Mouse (Mus musculus) hindbrain, embryonic 14.5 days (tissue): ENCODE measurements at regions not wholly inside any gene's neighbourhood (a gene's known extent, or its start where the extent isn't known, plus 50 kb on each side); places are given as distances from the start of the nearest gene placed in this dataset.
A peak's percentile ranks its signal among the peaks of the same experiment; 100 is the strongest.

ENCODE experiments used
- ATAC-seq: fragments of 200-750 bp; cut with Nextera tagmentation; 2 replicates; pipeline ENCODE4 v1.8.0; 2017; ENCODE audit warnings: moderate number of reproducible peaks, mild to moderate bottlenecking, moderate TSS enrichment, moderate library complexity; ENCODE audit not compliant: low FRiP score
- DNase-seq: peaks from one replicate; pipeline ENCODE4 v3.0.0-alpha.2; 2015; ENCODE audit warnings: low spot score
- H3K27ac ChIP-seq: fragments of 300-500 bp; sonication (generic); 2 replicates; pipeline ENCODE4 v1.5.1; 2014; ENCODE audit warnings: mild to moderate bottlenecking, moderate library complexity
- H3K27me3 ChIP-seq: fragments of 300-500 bp; sonication (generic); 2 replicates; pipeline ENCODE4 v1.6.1; 2014; ENCODE audit warnings: mild to moderate bottlenecking, low read length, mixed read lengths; ENCODE audit not compliant: control insufficient read depth, insufficient read depth
- H3K36me3 ChIP-seq: fragments of 300-500 bp; sonication (generic); replicated peaks from 2 replicates; pipeline ENCODE4 v1.6.1; 2014; ENCODE audit not compliant: control insufficient read depth, insufficient read depth
- H3K4me1 ChIP-seq: fragments of 300-500 bp; sonication (generic); replicated peaks from 2 replicates; pipeline ENCODE4 v1.6.1; 2014; ENCODE audit warnings: antibody characterized with exemption, low read length, mixed read lengths; ENCODE audit not compliant: control insufficient read depth, insufficient read depth
- H3K4me2 ChIP-seq: fragments of 300-500 bp; sonication (generic); replicated peaks from 2 replicates; pipeline ENCODE4 v1.6.1; 2014; ENCODE audit warnings: mild to moderate bottlenecking, moderate library complexity
- H3K4me3 ChIP-seq: fragments of 300-500 bp; sonication (generic); replicated peaks from 2 replicates; pipeline ENCODE4 v1.5.1; 2014; ENCODE audit warnings: mild to moderate bottlenecking, low read length
- H3K9ac ChIP-seq: fragments of 300-500 bp; sonication (generic); 2 replicates; pipeline ENCODE4 v1.6.1; 2014
- H3K9me3 ChIP-seq: fragments of 300-500 bp; sonication (generic); 2 replicates; pipeline ENCODE4 v1.6.1; 2016; ENCODE audit warnings: low read length; ENCODE audit not compliant: control insufficient read depth
- WGBS: fragments of 180-500 bp; shearing (Covaris S2); extraction: QIAGEN DNeasy Blood & Tissue Kit; methylation state at CpG from one replicate; pipeline ENCODE4 v1.1.7; 2014; 5-methylcytosine and 5-hydroxymethylcytosine counted together

GRCm38 (mm10) chr19:27581362-27582110 lies 151.9 kb upstream of the Pum3 start:
- no peak overlapping the region for H3K4me3 ChIP-seq
- DNase-seq (peak; percentile 50), ATAC-seq (0 out of 2 replicates have a peak, but pooled peaks have one; percentile 48)
- no peaks in the 10 kb centered on the region for H3K27me3 ChIP-seq
- H3K4me2 ChIP-seq = peak overlapping the region; percentile 13; the same call in 1 of the 2 replicates
- H3K4me1 ChIP-seq = peaks cover 9% of the 10 kb centered on the region
- H3K9me3 ChIP-seq = no peaks in the 10 kb centered on the region
- 0 out of 2 replicates have a peak overlapping the region, but pooled peaks have one; percentile 46 for H3K27ac ChIP-seq
- no peaks in the 10 kb centered on the region for H3K36me3 ChIP-seq
- WGBS = 45% methylated on average over 6 of the region's 6 CpGs
- no peak overlapping the region for H3K9ac ChIP-seq

DNA sequence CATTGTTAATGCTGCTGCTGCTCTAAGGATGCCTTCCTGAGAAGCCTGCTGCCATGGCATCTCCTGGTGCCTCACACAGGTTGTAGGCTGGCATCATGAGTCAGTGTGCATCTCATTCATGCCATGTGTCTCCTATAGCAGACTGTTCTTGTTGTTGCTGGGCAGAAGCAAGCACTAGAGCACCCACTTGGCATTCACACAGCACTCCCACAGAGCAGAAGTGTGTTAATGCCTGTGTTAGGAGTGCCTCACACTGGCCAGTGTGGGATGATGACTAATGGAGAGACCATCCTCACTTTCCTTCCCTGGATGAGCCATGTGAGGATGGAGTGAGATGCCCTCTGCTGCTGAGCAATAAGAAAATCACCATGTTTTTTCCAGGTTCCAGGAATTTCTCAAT lies 146.9 kb upstream of the Pum3 start:
- peaks cover 4% of the 10 kb centered on the region; the same call in 1 of the 2 replicates for H3K4me1 ChIP-seq
- H3K27ac ChIP-seq = no peak overlapping the region
- H3K36me3 ChIP-seq = no peaks in the 10 kb centered on the region
- H3K27me3 ChIP-seq = no peaks in the 10 kb centered on the region
- H3K4me3 ChIP-seq = no peak overlapping the region
- H3K9ac ChIP-seq = no peak overlapping the region
- H3K9me3 ChIP-seq = no peaks in the 10 kb centered on the region
- ATAC-seq = no peak
- H3K4me2 ChIP-seq = no peak overlapping the region
- DNase-seq = no peak

GRCm38 (mm10) chr19:27566929-27567328 lies 137.3 kb upstream of the Pum3 start:
- H3K27ac ChIP-seq = no peak overlapping the region
- DNase-seq (no peak), ATAC-seq (no peak)
- no peaks in the 10 kb centered on the region for H3K9me3 ChIP-seq
- no peak overlapping the region for H3K9ac ChIP-seq
- no peak overlapping the region for H3K4me3 ChIP-seq
- H3K36me3 ChIP-seq = no peaks in the 10 kb centered on the region
- WGBS = 79% methylated on average over 8 of the region's 8 CpGs
- no peak overlapping the region for H3K4me2 ChIP-seq
- no peaks in the 10 kb centered on the region for H3K4me1 ChIP-seq
- no peaks in the 10 kb centered on the region for H3K27me3 ChIP-seq

DNA sequence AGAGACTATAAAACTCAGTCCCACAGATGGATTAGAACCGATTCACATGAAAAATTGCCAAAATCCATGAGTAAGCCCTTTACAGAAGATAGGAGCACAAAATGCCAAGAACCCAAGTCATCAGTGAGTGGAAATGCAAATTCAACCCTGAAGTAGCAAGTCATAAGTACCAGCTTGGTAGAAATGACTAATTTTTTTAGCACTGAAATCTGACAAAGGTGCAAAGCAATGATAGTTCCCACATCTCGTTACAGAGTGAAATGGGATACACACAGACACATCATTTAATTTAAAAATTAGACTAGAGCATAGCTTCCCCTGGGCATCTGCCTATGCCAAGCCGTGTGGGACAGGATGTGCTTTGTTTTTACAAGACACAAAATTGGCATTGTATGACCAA lies 136.4 kb upstream of the Pum3 start:
- Histone ChIP-seq H3K27me3 (no peaks in the 10 kb centered on the region), H3K4me2 (no peak overlapping the region), H3K9me3 (no peaks in the 10 kb centered on the region), H3K4me3 (no peak overlapping the region), H3K9ac (no peak overlapping the region), H3K27ac (no peak overlapping the region), H3K36me3 (no peaks in the 10 kb centered on the region), H3K4me1 (no peaks in the 10 kb centered on the region)
- WGBS = 83% methylated on average over 3 of the region's 3 CpGs
- ATAC-seq = no peak
- DNase-seq = no peak

DNA sequence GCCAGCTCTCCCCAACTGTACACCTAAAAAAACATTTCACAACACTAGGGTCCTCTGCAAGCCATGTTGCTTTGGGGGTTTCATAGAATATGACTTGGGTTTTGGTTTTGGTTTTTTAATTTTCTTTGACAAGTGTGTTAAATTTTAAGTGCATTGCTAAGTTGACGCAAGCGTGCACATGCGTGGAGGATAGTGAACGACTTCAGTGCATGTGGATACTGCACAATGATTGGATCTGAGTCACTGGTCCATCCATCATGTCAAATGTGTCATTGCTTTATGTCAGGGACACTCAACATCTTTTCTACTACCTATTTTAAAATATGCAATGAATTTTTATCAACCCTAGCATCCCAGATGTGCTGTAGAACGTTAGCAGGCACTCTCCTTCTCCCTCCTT lies 134.5 kb upstream of the Pum3 start:
- Histone ChIP-seq H3K9me3 (no peaks in the 10 kb centered on the region), H3K27me3 (no peaks in the 10 kb centered on the region), H3K4me1 (no peaks in the 10 kb centered on the region), H3K36me3 (no peaks in the 10 kb centered on the region), H3K4me3 (no peak overlapping the region), H3K9ac (no peak overlapping the region), H3K27ac (no peak overlapping the region), H3K4me2 (no peak overlapping the region)
- no peak for ATAC-seq
- 69% methylated on average over 5 of the region's 5 CpGs for WGBS
- no peak for DNase-seq

DNA sequence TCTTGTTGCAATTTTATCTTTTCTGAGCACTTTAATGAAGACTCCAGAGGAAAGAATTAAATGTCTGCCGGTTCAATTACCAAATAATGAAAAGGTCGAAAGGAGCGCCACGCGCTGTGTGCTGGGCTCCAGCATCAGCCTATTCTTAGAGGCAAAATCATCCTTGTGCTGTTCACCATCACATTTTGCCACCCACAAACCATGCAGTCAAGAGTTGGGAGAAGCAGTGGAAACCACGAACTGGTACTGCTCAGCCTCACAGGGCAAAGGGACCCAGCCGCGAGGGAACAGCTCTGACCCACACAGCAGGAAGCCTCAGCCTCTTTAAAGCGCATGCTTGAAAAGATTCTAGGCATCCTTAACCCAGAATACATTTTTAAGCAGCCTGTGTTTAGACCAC lies 134.0 kb upstream of the Pum3 start:
- WGBS = 52% methylated on average over 9 of the region's 9 CpGs
- no peaks in the 10 kb centered on the region for H3K9me3 ChIP-seq

GRCm38 (mm10) chr19:27558199-27558598 lies 128.6 kb upstream of the Pum3 start:
- H3K27ac ChIP-seq = no peak overlapping the region
- no peak overlapping the region for H3K9ac ChIP-seq
- H3K9me3 ChIP-seq = no peaks in the 10 kb centered on the region
- no peak overlapping the region for H3K4me2 ChIP-seq
- 79% methylated on average over 3 of the region's 3 CpGs for WGBS
- no peak for ATAC-seq
- DNase-seq = no peak
- no peaks in the 10 kb centered on the region for H3K4me1 ChIP-seq
- H3K4me3 ChIP-seq = no peak overlapping the region
- H3K27me3 ChIP-seq = no peaks in the 10 kb centered on the region
- H3K36me3 ChIP-seq = no peaks in the 10 kb centered on the region

More for the DNA sequence above, 134.0 kb upstream of the Pum3 start:
- Histone ChIP-seq H3K27me3 (no peaks in the 10 kb centered on the region), H3K9ac (no peak overlapping the region), H3K36me3 (no peaks in the 10 kb centered on the region), H3K4me2 (no peak overlapping the region), H3K4me1 (no peaks in the 10 kb centered on the region), H3K27ac (no peak overlapping the region), H3K4me3 (no peak overlapping the region)
- DNase-seq (no peak), ATAC-seq (no peak)

DNA sequence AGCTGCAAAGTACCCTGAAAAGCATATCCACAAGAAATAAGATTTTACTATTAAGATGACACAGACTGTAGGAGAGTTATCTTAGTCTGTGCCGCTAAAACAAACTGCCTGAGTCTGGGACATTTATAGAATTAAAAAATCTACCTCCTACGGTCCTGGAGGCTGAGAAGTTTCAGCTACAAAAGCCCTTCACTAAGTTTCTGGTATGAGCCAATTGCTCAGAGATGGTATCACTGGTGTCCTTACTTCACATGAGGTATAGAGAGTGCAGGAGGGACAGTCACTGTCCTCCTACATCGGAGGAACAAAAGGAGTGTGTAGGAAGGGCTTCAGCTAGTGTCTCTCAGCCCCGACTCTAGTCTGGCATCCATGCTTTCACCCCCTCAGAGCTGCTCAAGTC lies 127.1 kb upstream of the Pum3 start:
- Histone ChIP-seq H3K4me2 (no peak overlapping the region), H3K9ac (no peak overlapping the region), H3K27ac (no peak overlapping the region), H3K4me1 (no peaks in the 10 kb centered on the region), H3K9me3 (no peaks in the 10 kb centered on the region), H3K27me3 (no peaks in the 10 kb centered on the region), H3K4me3 (no peak overlapping the region), H3K36me3 (no peaks in the 10 kb centered on the region)
- 89% methylated on average over 4 of the region's 4 CpGs for WGBS
- DNase-seq (no peak), ATAC-seq (no peak)

DNA sequence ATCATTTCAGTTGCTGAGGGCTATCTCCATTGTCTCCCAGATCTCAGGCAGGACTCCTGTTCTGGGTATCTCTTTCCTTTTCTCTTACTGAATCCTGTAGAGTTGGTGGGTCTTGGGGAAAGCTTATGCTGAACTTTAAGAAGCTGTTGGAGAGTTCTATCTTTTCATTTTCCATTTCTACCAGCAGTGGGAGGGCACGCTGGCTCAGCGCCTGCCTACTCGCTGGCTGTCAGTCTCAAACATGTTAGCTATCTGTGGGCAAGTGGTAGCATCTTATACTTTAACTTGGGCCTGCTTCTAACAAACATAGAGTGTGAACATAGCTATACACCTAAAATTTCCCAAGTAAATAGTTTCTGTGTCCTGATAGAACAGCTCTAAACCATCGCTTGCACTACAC lies 125.2 kb upstream of the Pum3 start:
- H3K4me1 ChIP-seq = no peaks in the 10 kb centered on the region
- no peak overlapping the region for H3K4me2 ChIP-seq
- WGBS = over 99% methylated on average over 4 of the region's 4 CpGs
- no peak overlapping the region for H3K27ac ChIP-seq
- no peaks in the 10 kb centered on the region for H3K9me3 ChIP-seq
- no peak overlapping the region for H3K9ac ChIP-seq
- no peak for ATAC-seq
- H3K27me3 ChIP-seq = no peaks in the 10 kb centered on the region
- no peaks in the 10 kb centered on the region for H3K36me3 ChIP-seq
- no peak for DNase-seq
- no peak overlapping the region for H3K4me3 ChIP-seq

DNA sequence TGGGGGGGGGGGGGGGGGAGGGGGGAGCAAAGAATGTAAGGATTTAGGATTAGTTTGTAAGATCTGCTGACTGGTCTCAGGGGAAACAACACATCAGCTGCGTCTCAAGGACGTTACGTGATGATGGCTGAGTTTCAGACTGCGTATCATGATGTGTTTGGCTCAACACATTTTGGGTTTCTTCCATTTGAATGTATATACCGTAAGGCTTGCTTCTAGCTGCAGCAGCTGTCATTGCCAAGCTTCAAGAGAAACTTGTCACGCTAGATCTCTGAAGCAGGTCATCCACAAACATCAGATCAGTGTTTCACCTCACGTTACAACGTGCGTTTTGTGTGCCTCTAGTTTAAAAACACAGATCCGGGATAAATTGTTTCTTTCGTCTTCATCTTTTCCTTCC lies 123.6 kb upstream of the Pum3 start:
- Histone ChIP-seq H3K4me2 (no peak overlapping the region), H3K9ac (no peak overlapping the region), H3K9me3 (no peaks in the 10 kb centered on the region), H3K4me3 (no peak overlapping the region), H3K4me1 (no peaks in the 10 kb centered on the region), H3K27me3 (no peaks in the 10 kb centered on the region), H3K27ac (no peak overlapping the region), H3K36me3 (no peaks in the 10 kb centered on the region)
- WGBS = 82% methylated on average over 11 of the region's 11 CpGs
- DNase-seq = no peak
- ATAC-seq = no peak
